Mouse (Mus musculus): ENCODE measurements around the gene Kcne1.
A peak's percentile ranks its signal among the peaks of the same experiment; 100 is the strongest.

Kcne1 gene

DNA sequence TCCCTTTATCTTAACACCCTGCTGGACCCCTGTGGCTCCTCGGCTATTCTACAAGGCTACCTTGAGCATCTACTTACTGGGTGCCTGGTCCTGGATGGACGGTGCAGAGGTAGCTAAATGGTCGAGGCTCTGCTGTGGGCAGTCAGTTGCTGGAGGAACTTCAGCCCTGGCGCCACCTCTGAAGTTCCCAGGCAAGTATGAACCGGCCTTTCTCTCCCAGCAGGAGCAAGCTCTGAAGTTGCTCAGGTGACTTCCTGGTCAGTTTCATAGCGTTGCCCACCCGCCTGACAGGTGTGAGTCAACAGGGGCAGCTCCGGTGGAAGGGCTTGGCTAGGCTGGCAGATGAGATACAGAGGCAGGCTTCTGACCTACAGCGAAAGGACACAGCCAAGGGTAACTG is at the start of gene Kcne1:
Gene Kcne1, minus strand, starts transcription at position 240 of the 400 bp plus-strand sequence.
- no peak for DNase-seq (ENCODE audit: low read depth, low spot score)

DNA sequence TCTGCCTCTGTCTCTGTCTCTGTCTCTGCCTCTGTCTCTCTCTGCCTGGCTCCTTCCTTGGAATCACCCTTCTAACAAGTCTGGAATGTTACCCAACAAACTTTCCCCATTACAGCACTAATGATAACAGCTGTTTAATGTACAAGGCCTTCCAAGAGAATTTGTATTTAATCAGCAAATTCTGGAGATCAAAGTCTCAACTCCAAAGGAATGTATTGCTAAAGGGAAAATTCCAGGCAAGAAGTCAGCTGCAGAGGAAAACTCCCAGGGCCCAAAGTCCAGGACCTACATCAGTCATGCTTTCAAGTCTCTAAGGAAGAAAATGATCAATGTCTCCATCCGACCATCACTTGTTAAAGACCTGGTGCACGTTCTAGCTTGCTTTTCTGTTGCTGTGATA is 48.6 kb upstream of the Kcne1 start:
- no peak for DNase-seq (ENCODE audit: low read depth, low spot score)

DNA sequence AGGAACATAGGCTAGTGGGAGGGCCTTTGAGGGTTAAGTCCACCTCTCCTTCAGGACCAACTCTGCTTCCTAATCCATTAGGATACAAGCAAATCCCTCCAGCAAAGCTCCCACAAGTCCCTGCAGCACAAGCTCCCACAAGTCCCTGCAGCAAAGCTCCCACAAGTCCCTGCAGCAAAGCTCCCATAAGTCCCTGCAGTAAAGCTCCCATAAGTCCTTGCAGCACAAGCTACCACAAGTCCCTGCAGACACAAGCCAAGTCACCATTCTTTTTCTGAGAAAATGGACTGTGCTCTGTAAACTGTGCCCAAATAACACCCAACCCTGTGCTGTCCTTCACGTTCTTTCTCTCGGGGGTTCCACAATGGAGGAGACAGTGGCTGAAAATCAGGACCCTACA is 44.9 kb upstream of the Kcne1 start:
- no peak for DNase-seq (ENCODE audit: low read depth, low spot score)

DNA sequence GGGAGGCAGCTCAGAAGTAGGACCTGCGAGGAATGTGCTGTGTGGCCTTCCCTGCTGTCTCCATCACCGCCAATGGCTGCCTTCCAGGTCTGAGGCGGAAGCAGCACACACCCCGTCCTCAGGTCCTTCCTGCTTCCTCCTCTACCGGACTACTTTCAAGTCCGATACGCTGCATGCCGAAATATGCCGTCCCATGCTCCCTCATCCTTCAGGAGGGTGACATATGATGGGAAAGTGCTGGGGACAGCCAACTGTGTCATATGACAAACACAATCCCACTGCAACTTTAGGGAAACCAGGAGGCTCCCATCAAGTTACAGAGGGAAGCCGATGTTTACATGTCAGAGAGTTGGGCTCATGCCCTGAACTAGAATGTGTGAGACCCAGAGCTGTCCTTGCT is 43.8 kb upstream of the Kcne1 start:
- DNase-seq (ENCODE audit: low read depth, low spot score), result no peak

DNA sequence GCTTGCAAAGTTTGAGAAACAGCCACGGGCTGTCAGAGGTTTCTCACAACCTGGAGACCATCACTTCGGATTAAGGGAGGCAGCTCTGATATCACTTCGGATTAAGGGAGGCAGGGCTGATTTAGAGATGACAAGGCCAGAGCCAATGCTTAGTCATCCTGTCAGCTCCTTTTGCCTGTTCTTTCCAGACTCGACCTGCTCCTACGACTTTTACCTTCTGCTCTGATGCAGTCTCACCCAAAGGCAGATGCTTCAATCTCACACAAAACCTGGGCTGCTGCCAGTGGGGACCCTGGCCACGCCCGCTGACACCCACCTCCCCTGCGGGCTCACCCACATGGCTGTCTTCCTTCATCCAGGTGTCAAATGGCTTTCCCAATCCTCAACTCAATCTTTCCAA is 42.9 kb upstream of the Kcne1 start:
- DNase-seq (ENCODE audit: low read depth, low spot score), result peak; percentile 23

DNA sequence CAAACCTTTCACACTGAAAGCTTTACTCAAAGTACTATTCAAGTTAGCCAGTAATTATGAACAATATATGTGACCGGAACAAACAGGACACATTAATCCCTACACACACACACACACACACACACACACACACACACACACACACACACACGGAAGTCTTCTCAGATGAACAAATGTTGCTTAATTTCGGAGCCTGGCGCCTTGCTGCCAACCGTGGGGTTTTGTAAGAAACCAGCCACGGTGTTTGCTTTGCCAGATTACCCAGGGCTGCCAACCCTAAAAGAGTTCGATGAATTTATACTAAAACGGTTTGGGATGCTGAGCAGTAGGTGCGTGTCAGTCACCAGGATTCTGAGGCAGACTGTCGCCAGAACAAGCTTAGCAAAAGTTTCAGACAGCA is 41.9 kb upstream of the Kcne1 start:
- no peak for DNase-seq (ENCODE audit: low read depth, low spot score)

DNA sequence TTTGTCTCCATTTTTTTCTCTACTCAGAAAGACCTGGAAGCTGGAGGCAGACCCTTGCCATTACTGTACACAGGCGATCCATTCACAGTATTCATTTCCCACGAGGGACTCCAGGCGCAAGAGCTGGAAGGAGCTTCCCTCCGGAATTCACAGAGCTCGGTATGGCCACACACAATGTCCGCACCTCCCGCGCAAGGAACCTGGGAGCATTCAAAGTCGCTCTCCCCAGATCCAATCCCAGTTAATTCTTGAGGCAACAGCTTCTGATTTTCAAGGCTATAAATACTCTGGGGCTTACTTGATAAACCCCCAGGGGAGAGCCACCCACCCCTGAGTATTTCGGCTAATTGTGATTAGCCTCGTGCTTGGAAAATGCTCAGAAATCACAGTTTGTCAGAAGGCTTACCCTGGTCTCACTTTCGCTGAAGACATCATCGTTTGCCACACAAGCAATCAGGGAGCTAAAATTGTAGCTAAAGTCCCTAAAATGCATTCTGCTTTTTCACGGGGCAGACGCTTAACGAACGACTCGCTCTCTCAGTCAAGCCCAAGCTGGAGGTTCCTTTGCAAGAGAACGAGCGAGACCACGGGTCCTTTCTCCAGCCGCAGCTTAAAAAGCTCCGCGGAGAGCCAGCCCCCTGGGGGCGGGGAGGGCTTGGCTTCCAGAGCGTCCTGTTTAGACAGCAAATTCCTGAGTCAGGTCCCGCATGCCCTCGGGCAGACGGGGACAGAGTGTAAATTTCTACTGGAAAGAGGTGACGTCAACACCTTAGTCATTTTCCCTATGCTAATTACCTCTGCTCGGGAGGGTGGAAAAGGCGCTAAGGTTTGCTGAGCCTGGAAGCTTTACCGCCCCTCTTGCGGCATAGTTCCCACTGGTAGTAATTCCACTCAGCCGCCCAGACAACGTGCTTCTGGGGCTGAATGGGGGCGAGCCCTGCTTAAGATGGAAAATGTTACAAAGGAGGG is 40.5 kb upstream of the Kcne1 start:
- peak; percentile 98 for DNase-seq (ENCODE audit: low read depth, low spot score)

DNA sequence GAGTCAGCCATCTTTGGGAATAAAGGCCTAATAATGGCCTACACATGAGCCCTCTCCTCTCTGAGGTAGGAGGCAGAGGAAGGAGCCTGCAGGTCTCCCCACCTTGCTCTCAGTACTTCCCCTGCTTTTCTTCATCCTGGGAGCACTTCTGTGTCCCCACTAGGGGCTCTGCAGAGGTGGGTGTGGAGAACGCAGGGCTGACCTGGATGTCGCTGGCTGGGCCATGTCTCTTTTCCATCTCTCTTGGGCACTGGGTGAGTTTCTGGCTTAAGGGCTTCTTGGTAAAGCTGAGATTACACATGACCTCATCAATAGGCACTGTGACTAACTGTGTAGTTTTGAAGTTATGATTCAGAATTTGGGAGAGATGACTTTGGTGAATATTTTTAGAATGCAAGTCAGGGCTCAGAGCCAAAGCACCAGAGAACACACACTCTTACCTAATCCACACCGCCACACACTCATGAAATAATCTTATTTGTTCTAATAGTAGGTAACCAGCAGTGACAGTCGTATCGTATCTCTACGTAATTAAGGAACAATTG is 39.4 kb upstream of the Kcne1 start:
- DNase-seq (ENCODE audit: low read depth, low spot score), result no peak

DNA sequence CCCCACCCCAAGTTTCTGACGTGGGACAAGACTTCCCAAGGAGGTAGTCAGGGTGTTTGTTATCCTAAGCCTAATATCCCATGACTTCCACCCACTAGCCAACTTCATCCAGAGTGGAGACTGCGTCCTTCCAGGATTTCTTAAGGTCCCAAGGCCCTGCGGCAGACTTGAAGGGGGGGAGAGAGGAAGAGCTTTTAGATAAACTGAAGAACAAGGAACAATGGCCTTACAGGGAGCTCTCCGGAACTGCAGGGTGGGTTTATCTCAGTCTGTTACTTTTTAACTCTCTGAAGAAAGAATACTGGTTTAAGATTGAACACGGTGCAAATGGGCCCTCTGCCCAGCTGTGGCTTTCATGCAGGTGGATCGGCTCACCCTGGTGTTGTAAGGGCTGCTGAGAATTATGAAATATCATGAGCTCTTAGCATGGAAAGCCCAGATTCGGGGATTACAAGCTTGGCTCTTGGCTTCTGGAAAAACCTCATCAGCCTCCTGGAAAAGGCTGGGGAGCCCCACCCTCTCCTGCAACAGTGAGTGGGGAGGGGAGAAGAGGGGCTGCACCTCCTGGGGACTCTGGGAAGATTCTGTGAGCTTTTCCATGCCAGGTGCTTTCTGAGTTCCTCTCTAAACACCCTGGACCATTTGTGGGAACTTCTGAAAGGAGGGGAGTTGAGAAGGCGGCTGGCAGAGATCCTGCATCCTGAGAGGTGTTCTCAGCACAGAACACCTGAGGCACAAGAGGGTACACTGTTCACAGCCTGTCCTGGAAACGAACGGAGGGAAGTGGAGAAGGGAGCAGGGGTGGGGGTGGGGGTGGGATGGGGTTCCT is 38.7 kb upstream of the Kcne1 start:
- DNase-seq (ENCODE audit: low read depth, low spot score), result no peak

DNA sequence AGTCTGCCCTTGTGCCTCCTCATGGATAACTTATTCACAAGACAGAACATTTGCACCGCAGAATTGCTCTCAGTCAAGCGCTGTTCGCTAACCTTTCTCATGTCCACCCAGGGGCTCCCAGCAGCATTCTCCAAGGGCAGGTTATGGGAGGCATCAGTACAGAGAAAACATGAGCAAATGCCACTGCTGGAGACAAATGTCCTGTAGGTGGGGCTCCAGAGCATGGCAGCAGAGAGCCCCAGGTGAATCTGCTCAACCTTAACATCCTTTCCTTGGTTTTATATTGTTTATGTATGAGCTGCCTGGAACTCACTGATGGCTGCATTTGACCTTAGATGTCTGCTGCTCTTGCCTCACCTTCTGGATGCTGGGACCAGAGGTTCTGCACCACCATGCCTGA is 34.5 kb upstream of the Kcne1 start:
- peak; percentile 43 for DNase-seq (ENCODE audit: low read depth, low spot score)

DNA sequence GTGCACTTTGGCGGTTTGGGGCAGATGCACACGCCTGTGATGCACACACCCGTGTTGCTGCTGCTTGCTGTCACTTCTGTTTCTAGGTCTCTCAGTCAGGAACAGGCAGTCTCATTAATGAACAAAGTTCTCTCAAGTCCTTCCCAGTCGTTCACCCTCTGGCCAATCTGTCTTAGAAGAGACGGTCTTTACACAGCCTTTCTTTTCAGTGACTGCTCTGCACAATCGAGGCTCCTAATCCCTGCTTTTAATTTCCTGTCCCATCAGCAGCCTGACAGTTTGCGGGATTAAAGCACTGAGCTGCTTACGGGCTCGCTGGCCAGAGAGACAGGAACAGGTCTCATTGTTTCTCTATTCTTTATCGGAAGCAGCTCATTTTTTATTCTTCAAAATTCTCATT is 28.4 kb upstream of the Kcne1 start:
- DNase-seq (ENCODE audit: low read depth, low spot score), result no peak

DNA sequence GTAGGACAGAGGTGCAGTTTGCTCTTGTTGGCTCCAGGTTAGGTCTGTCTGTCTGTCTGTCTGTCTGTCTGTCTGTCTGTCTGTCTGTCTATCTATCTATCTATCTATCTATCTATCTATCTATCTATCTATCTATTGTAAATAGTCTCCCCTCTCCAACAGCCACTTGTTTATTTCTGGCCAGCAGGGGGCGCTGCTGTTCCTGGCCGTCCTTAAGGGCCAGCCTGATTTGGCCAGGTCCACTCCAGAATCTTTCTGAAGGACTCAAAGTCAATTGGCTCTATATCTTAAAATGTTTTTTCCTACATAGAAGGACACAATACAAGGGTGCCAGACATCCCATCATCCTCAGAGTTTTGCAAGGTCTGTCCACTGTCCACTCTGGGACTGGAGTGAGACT is 25.8 kb upstream of the Kcne1 start:
- peak; percentile 61 for DNase-seq (ENCODE audit: low read depth, low spot score)

DNA sequence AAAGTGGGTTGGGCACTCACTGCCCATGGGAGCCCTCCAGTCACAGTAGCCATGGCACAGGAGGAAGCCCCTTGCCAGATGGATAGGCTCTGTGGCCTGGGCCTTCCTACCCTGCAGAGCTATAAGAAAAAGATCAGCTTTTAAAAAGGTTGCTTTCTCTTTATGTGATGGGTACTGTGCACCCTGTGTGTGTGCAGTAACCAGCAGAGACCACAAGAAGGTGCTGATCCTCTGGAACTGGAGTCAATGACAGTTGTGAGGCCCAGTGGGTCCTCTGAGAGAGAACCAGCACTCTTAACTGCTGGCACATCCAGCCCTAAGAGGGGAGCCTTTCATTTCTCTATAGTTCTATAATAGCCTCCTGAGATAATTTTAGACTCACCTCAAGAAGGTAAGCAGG is 24.1 kb upstream of the Kcne1 start:
- no peak for DNase-seq (ENCODE audit: low read depth, low spot score)

DNA sequence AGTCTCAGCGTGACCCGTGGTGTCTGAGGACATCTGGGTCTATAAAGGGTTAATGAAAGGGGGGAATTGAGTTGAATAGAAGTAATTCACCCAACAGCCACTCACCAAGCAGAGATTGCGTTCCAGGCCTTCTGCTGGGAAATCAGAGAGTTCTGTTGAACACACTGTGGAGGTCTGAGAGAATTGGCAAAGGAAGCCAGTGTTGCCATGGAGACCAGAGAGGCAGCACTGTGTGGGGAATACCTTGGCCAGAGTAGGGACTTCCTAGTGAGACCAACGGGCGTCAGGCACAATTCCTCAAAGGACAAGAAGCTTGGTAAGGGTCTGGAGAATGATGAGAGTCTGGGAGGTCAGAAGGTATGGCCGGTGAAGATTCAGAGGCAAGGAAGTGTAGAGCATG is 23.2 kb upstream of the Kcne1 start:
- DNase-seq (ENCODE audit: low read depth, low spot score), result no peak

DNA sequence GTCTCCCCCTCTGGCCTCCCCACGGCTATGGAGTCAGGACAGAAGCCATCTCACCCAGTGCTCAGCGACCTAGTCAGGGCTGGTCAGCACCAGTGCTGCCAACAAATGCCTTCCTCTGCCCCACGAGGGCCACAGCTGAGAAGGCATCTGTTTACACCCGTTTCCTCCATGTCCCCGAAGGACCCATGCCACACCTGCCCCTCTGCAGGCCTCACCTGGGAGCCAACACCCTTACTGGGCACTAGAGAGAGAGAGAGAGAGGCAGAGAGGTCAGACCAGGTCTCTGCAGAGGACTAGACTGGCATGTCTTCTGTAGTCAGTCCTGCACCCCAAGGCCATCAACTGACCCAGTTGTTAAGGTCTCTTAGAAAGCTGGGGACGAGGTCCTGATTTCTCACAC is 21.8 kb upstream of the Kcne1 start:
- DNase-seq (ENCODE audit: low read depth, low spot score), result no peak

DNA sequence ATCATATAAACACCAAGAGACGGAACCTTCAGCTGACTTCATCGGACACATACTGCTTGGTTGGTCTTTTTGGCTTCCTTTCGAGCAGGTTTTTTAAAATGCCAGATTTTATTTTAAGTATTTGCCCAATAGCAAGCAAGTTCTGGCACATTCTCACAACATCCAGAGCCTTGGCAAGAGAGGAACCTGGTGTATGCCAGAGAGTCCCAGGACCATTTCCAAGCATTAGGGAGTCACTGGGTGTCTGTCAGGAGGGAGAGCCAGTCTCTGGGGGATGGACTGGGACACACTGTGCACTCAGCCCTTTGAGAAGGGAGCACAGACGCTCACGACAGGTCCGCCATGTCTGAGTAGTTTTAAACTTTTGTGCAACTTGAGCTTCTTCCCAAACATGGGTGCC is 17.7 kb upstream of the Kcne1 start:
- DNase-seq (ENCODE audit: low read depth, low spot score), result no peak

DNA sequence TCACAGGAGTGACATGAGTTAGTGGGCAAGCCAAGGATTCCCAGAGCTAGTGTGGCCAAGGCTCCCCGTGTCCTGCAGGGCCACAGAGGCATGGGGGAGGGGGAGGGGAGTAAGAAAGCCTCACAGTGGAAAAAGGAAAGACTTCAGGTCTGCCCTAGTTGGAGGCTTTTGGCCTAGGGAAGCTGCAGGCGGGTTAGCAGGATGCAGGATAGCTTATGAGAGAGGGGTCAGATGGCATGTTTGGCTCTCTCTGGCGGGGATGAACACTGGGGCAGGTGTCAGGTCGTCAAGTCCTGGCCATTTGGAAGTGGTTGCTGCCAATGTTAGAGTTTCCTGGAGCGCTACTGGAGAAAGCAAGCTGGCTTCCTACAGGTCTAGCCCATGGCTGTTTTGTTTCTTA is 12.4 kb upstream of the Kcne1 start:
- no peak for DNase-seq (ENCODE audit: low read depth, low spot score)

DNA sequence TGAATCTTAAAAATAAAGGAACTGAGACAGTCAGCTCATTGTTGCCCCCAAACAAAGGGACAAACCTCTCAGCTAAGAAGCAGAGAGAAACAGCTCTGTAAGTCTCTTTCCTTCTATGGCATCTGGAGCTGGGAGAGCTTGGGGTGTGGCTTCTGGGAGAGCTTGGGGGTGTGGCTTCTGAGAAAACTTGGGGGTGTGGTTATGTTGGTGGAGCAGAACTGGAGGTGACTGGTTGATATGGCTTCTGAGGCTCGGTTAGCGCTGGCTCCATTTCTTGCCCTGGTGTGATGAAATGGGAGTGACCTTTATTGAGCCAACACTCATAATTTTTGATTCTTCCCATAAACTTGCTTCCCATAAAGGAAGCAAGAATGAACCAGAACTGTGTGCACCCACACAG is 10.0 kb upstream of the Kcne1 start:
- peak; percentile 84 for DNase-seq (ENCODE audit: low read depth, low spot score)

DNA sequence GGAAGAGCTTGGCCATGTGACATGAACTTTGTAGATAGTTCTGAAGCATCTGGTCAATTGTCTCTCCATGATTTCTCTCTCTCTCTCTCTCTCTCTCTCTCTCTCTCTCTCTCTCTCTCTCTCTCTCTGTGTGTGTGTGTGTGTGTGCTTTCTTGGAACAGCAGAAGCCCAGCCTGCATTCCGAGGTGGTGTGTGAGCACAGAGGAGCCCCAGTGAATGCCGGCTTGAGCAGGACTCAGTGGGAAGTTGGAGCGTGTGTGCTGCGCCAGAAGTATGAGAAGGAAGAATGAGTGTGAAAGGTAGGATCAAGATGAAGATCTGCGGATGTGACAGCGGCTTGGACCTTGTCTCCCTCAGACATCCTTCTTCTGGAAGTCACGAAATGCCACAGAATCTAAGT is 6.2 kb upstream of the Kcne1 start:
- no peak for DNase-seq (ENCODE audit: low read depth, low spot score)

DNA sequence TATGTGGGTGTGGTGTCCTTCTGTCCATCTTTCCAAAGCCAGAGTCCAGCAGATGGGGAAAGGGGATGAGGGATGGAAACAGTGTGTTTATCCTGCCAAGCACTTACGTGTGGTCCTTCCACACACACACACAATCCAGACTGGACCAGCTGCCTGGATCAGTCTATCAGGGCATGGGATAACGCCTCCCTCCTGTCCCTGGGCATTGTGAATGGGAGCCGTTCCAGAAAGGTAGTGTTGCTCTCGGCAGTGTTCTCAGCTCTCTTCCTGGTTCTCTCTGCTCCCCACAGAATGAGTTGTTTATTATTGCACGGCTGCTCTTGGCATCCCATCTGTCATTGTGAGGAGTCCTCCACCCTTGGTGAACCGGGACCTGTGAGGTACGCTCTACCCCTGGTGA is 1.4 kb upstream of the Kcne1 start:
- DNase-seq (ENCODE audit: low read depth, low spot score), result no peak

DNA sequence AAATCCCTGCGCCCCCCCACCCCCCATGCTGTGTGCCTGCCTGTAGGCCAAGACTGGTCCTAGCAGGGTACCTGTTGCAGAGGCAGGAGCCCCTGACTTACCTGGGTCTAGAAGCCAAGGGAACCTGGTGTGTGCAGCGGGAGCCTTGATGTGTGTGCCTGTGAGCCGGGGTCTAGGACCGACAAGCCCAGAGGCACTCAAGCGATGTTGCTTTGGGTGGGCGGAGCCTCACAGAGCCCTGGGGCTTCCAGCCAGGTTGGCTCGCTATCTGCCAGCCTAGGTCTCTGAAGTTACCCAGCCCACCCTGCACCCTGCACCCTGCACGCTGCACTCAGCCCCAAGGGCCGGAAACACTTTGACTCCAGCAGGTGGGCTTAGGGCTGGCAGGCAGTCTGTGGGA is 534 bp downstream of the Kcne1 start:
- peak; percentile 69 for DNase-seq (ENCODE audit: low read depth, low spot score)

DNA sequence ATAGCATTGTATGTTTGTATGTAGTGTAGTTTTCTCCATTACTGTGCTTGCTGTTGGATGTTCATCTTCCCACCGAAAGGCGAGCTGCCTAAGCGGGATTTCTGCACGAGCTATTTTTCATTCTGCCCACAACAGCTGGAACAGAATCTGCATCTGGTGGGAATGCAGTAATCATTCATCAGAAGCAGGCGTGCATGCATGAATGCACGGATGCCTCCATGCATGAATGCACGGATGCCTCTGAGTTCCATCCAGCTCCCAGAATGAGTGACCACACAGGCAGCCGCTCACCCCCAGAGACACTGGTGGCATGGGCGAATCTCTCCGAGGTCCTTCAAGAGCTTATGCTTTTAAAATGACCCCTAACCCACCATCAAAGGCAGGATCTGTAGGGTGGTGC is 1.7 kb downstream of the Kcne1 start:
- no peak for DNase-seq (ENCODE audit: low read depth, low spot score)

DNA sequence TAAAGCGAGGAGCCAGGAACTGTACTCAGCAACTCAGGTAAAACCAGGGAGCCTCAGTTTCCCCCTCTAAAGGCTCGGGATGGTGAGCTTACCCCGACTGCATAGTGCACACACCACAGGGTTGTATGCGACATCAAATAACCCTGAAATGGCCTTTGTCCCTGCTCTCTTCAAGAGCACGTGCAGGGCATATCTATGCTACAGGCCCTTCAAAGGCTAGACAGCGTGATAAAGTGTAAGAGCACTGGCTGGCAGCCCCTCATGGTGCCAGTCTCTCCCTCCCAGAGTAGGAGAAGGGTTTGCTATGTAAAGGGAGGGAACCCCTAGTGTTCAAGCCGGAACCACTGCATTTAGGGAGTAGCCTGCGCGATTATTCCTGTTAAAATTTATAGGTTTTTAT is 2.2 kb downstream of the Kcne1 start:
- no peak for DNase-seq (ENCODE audit: low read depth, low spot score)
